Mouse (Mus musculus) neural tube, embryonic 10.5 days (tissue): Measurements from ENCODE around the gene Cntn4.

Source experiments
- DNase-seq: peaks from one replicate; pipeline ENCODE4 v3.0.0-alpha.2; 2017; ENCODE audit warnings: low spot score; ENCODE audit errors: extremely low spot score

Gene Cntn4

GRCm38 (mm10) chr6:106458166-106458565, 780.7 kb downstream of the Cntn4 start:
- no peak for DNase-seq

DNA sequence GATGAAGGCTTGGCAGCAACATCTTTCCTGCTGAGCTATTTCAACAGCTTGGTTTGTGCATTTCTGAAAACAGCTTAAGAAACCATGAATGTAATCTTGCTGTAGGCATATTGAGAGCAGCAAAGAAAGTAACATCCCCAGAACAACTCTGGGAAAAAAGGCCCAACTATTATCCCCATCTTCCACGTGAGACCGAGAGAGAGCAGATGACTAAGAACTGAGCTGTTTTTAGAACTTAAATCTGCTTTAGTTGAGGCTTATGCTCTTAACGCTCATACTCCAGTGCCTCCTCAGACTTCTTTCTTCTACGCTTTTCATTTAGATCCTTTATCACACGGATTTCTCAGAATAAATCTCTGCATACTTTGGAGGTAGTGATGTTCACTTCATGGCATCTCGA, 784.9 kb downstream of the Cntn4 start:
- DNase-seq, result no peak

- no peak for DNase-seq
These were observed 786.4 kb downstream of the Cntn4 start for GRCm38 (mm10) chr6:106463857-106464256.

DNA sequence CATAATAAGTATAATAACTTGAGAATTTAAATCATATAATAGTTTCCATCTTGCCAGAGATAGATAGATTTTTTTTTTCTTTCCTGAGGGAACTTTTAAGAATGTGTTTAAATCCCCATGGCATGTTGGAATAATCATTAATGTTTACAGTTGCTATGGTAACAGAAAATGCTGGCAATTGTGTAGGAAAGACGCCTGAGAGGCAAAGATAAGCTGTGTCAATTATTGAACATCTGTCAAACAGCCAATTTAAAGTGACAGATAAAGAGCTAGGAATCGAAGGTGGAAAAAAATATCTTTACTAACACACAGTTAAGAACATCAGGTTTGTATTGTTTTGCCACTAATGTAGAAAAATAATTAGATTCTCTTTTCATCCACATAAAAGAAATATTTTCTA, 788.3 kb downstream of the Cntn4 start:
- no peak for DNase-seq

GRCm38 (mm10) chr6:106466267-106467029, 789.0 kb downstream of the Cntn4 start:
- DNase-seq, result no peak

DNA sequence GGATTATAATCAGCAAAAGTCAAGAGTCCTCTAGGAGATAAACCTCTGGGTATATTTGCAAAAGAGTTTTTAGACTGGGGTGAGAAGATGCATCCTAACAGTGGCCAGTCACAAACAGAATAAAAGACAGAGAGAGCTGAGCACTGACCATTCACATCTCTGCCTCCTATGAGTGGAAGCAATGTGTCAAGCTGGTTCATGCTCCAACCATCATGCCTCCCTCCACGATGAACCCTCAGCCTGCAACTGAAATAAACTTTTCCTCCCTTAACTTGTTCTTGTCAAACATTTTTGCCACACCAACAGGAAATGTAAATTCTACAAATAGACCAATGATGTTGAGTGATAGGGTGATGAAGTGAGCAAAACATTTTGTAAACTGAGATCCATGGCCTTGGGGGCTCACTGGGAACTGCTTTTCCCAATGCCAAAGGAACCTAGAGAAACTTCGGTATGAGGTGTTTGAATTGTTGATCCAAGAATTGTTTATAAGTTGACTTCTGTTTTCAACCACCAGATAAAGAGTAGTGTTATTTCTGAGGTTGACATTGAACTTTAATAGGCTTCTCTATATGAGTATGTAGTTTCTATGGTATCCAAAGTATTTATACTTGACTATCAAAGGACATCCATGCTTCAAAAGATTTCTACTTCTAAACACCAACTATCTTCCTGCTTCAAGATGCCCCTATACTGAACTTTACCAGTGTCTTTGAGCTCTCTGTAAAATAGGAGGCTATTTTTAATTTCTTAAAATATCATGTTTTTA, 794.6 kb downstream of the Cntn4 start:
- DNase-seq, result no peak

GRCm38 (mm10) chr6:106473871-106474270, 796.4 kb downstream of the Cntn4 start:
- DNase-seq, result no peak

DNA sequence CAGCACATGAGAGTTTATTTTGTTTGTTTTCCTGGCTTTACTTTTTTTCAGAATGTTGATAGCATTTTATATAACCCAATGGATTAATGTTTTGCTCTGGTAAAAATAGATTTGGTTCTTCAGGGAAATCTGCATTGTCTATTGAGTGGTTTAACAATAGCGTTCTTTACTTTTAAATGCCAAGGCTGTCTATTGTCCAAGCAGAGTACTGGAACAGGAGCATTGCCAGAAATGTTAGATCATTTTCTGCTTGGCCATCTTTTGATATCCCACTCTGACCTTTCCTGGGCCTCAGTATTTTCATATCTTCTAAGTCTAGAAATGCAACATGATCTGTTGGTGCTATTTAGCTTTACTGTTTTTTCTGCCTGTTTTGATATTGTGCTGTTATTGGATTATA, 804.1 kb downstream of the Cntn4 start:
- DNase-seq, result no peak

DNA sequence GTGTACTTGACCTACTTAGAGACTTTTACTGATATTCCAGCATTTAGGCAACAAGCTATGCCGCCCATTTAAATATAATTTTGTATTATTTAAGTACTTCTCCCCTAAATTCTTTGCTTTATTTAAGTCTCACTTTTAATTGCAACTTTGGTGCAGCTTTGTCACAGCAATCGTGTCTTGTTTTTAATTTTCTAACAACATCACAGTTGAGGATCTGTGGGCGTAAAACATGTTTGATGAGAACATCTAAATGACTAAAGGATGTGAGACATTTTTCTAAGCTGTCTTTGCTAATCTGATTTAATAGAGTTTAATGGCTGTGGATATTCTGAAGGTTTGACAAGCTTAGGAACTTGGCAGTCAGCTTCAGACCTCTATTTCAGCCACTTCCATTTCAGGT, 818.8 kb downstream of the Cntn4 start:
- DNase-seq, result no peak

- DNase-seq, result no peak
These were observed 821.7 kb downstream of the Cntn4 start for GRCm38 (mm10) chr6:106499166-106499565.

GRCm38 (mm10) chr6:106503961-106504360, 826.5 kb downstream of the Cntn4 start:
- no peak for DNase-seq

GRCm38 (mm10) chr6:106520367-106520766, 842.9 kb downstream of the Cntn4 start:
- no peak for DNase-seq

DNA sequence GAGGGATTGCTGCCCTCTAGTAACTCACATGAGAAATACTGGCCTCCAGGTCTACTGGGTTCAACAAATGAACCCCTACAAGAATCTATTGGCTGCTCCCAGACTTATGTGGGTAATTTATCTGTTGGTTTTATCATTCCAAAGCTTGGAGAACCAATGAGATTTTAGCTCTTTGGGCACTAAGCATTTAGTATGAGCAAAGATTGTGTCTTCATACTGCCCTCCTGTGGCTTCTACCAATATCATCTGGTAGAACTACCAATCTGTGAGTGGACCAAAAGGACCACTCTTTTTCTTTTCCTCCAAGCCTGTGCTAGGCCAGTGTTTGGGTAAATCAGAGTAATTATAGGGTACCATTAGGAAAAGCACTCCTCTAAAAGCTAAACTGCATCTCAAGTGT, 866.0 kb downstream of the Cntn4 start:
- DNase-seq, result no peak

DNA sequence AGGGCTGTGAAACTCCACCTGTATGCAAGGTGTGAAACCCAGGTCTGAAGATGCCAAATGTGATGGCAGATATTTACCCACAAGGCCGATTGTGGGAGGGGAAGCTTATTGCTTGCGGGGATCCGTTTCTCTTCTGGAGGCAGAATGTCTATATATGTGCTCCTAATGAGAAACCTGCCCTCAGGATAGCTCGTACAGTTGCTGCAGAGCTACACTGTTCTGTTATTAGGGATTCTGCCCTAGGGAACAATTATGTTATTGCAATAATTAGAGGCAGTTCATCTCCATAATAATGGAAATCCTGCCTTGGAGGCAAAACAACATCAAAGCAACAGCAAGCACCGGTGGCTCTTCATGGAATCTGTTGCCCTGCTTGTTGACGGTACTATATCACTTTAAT, 884.2 kb downstream of the Cntn4 start:
- DNase-seq, result no peak

- DNase-seq, result no peak
These were observed 887.9 kb downstream of the Cntn4 start for GRCm38 (mm10) chr6:106565316-106565715.

- DNase-seq, result no peak
These were observed 888.5 kb downstream of the Cntn4 start for GRCm38 (mm10) chr6:106565769-106566459.

GRCm38 (mm10) chr6:106566929-106567621, 889.6 kb downstream of the Cntn4 start:
- no peak for DNase-seq

GRCm38 (mm10) chr6:106580124-106580523, 902.7 kb downstream of the Cntn4 start:
- DNase-seq, result no peak

DNA sequence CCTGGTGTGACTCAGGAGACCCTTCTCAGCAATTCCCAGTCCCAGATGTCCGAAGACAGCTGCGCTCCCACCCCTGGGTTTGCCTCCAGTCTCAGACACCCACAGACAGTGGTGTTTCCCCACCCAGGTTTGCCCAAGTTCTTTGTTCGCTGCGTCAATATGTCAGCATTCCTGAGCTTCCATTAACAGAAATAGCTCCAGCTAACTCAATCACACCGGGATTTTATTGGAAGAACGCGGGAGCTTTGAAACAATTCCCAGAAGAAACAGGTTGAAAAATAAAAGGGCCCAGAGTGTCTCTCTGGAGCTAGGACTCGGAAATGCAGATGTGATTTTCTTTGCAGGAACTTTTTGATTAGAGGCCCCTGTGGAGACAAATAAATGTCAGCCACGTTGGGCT, 916.3 kb downstream of the Cntn4 start:
- DNase-seq, result no peak

DNA sequence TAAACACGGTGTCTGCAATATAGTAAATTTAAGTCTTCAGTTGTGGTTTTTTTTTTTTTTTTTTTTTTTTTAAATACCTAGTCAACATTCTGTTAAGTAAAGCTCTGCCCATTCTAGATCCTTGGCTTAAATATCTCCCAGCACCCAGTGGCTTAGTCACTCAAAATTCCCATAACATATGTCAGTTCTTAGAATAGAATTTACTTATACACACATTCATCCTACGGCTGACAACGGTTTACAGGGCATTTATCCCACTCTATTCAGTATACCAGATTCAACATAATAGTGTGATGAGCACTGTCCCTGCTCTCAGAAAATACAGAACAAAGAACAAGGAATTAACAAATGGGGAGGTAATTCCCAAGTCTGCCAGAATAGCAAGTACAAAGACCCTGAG, 939.6 kb downstream of the Cntn4 start:
- no peak for DNase-seq

GRCm38 (mm10) chr6:106621188-106621749, 943.8 kb downstream of the Cntn4 start:
- no peak for DNase-seq
